Mouse (Mus musculus) spleen, adult 18-20 months (tissue): ENCODE results near the gene Agbl4.

Source experiments
- DNase-seq, 2 experiments: peaks; one replicate each; pipeline ENCODE4 v3.0.0; 2022; ENCODE audit warnings: mixed read lengths in 2 of 2

Gene Agbl4

DNA sequence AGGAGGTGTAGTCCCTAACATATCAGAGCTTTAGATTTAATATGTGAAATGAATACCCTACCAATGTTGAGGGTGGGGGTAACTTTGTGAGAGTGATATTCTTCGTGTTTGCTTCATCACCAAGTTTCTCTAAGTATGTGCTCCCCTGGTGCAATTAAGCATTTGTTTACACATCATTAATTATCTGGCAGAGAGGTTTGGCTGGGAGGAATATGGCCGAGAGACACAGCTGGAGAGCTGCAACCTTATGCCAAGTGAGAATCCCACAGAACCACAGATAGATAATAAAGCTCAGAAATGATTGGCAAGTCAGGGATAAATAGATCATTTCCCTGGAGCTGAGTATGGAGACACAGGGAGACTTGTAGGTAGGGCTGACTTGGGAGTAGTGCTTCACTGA lies 1003.2 kb downstream of the Agbl4 start:
- DNase-seq = no peak

DNA sequence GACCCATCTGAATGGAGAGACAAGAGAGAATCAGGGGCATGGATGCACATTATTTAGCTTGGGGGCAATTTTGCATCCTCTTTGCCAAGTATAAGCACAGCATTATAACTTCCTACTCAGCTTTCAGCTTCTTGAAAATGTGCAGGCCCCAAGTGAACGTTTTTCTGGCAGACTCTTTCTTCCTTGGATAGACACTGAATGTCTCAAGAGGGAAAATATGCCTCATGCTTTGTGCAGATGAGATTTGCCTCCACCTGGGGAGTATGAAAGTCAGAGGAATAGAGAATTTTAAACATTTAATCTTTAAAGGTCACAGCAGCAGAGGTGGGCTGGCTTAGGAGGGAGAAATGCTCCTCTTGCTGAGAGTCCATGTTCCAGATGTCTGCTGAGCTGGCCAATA lies 1005.8 kb downstream of the Agbl4 start:
- no peak for DNase-seq

GRCm38 (mm10) chr4:111410731-111411130 lies 1013.3 kb downstream of the Agbl4 start:
- no peak for DNase-seq

DNA sequence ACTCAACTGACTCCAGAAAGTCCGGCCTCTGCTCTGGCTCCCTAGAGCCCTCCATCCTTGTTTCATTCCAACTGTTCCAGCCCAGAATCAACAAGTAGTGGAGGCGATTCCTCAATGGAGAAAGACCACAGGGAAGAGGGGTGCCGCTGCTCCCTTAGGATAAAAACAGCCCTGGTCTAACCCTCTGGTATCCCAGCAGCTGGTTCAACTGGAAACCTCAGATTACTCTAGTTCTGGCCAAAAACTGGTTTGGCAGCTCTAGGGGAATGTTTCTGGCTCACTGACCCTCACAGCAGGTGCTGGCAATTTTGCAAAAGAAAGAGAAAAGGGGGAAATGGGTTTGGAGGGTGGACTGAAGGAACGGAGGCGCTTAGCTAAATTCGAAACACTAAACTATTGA lies 1016.9 kb downstream of the Agbl4 start:
- no peak for DNase-seq

- peak; percentile 76 to 78 for DNase-seq
Observed at GRCm38 (mm10) chr4:111414818-111415488, 1017.5 kb downstream of the Agbl4 start, which contains the start of gene Bend5. Gene Bend5 (plus strand): TSS chr4:111415006.

GRCm38 (mm10) chr4:111416126-111416525 lies 1018.7 kb downstream of the Agbl4 start:
- no peak for DNase-seq

- DNase-seq = no peak
Observed at GRCm38 (mm10) chr4:111416551-111416950, 1019.1 kb downstream of the Agbl4 start.

- DNase-seq = no peak
Observed at GRCm38 (mm10) chr4:111417716-111418115, 1020.3 kb downstream of the Agbl4 start.

GRCm38 (mm10) chr4:111419476-111419875 lies 1022.0 kb downstream of the Agbl4 start:
- DNase-seq = no peak

GRCm38 (mm10) chr4:111420031-111420430 lies 1022.6 kb downstream of the Agbl4 start:
- DNase-seq = no peak

DNA sequence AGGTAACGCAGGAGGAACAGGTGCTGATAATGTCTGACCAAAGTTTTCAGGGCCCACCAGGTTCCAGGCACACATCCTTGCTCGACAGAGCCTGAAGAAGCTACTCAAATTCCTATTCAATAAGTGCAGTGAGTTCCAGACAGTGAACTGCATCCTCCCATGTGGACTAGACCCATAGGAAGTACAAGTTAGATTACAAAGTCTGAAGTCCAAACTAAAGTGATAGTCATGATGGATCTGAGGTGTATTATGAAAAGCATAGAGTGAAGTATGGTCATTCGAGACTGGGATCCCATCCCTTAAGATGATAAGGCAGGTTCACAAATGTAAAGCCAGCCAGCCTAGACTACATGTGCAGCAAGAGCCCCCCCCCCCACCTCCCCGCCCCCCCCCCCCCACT lies 1023.5 kb downstream of the Agbl4 start:
- DNase-seq = no peak

DNA sequence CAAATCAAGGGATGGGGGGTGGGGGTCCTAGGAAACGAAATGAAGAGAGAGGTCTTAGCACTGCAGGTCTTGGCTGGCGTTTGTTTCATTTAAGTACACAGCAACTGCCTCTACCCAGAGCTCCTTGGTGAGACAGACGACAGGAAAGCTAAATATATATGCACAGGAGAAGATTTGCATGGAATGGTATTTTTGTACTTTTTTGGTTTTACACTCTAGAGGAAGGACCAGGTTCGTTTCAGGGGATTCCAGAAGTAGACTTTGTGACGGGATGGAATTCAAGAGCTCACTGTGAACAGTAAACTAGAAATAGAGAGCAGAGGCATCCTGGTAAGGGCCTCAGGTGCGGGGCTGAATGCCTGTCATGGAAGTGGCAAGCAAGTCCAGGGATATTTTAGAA lies 1024.3 kb downstream of the Agbl4 start:
- DNase-seq = no peak

DNA sequence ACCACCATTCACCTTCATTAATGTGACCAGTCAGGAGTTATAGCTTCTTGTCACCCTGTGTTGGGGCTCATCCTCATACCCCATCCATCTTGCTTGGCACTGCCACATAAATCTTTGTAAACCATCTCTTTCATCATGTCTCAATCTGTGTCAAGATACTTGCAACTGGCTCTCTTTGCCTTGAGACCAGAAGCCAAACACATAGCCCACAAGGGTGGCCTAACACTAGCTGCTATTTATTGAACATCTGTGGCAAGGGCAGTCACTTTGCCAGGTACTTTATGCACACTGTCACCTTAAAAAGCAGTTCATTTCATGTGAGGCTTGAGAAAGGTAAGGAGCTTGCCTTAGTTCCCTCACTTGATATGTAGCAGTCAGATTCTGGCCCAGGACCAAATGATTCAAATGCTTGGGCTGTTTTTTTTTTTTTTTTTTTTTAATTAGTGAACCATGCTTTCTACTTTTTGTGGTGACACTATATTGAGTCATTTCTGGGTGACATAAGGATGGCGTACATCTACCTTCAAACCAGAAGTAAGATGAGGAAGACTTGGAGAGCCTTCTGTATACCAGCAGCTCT lies 1027.0 kb downstream of the Agbl4 start:
- no peak for DNase-seq

GRCm38 (mm10) chr4:111425170-111425569 lies 1027.7 kb downstream of the Agbl4 start:
- no peak for DNase-seq

DNA sequence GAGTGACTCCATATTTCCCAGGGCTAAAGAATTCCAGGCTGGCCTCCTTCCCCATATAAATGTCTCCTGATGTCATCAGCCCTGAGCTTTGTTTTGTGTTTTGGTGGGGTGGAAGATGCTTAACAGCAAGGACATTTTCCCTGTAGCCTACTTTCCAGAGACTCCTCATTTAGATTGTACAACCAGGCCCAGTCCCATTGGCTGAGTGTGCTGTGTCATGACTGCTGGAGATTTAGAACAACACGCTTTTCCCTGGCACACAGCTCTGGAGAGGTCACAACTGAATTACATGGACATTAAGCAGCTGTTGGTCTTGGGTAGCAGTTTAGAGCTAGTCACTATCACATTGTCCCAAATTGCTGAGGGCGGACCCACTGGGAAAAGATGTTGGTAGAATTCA lies 1033.7 kb downstream of the Agbl4 start:
- no peak for DNase-seq

GRCm38 (mm10) chr4:111432013-111432412 lies 1034.6 kb downstream of the Agbl4 start:
- no peak for DNase-seq

DNA sequence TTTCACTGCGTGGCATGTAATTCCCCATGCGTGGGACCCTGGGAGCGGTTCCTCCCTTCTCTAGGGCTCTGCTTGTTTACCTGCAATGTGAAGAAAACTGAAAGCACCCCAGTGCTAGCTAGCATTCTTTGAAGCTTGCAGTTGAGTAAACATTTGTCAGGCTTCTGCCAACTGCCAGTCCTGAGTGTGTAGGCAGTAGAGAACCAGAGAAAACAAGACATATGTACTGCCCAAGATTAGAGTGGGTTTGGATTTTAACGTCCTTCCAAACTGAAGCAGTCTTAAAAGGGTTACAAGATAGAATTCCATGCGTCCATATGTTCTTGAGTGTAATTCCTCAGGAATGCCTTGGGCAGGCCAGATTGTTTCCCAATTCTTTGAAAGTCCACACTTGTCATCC lies 1035.0 kb downstream of the Agbl4 start:
- no peak for DNase-seq

DNA sequence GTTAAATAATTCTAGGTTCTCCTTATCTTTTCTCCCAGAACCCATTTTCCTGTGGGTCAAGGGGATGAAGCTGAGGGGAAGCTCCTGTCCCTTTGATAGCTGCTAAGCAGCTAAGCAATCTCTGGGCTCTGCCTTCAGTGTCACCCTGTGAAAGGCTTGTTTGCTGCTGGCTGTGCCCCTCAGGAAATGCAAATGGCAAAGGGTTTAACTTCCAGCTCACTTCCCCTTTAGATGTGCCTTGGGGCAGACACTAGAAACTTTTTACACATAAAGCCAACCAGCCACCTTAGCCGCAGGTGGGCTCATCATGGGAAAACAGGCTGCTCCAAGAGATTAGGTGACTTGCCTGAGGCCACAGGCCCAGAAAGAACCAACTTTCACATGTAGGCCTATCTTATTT lies 1044.2 kb downstream of the Agbl4 start:
- DNase-seq = peak; percentile 37 to 54

DNA sequence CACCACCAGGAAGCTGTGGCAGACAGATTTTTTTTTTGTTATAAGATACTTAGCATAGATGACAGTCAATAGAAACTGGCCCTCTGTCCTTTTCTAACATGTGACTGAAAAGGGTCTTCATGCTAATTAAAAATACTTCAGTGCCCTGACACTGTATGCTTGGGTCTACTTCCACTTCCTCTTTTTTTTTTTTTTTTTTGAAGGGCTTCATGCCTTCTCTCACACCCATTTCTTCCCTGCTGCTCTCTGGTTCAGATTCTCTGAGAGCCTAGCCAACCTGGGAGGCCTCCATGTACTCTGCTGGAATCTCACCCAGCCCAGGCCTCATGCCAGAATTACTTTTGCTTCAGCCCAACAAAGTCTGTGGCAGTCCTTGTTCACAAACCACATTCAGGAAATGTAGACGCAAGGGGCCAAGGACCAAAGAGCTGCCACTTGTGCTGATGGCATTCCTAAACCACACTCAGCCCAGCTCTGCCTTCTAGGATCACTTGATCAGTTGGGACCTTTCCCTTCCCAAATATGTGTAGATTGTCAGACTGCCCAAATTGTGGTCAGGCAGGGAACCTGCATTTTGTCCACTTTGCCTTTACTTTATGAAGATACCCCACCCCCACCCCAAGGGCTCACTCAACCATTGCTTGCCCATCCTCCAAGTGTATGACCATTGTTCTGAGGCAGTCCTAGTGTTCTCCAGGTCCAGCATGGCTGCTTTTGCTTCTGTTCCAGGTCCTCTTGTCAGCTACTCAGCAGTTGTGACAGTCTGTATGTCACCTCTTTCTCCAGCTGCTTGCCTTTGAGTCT lies 1045.2 kb downstream of the Agbl4 start:
- DNase-seq = peak; percentile 37 to 49

DNA sequence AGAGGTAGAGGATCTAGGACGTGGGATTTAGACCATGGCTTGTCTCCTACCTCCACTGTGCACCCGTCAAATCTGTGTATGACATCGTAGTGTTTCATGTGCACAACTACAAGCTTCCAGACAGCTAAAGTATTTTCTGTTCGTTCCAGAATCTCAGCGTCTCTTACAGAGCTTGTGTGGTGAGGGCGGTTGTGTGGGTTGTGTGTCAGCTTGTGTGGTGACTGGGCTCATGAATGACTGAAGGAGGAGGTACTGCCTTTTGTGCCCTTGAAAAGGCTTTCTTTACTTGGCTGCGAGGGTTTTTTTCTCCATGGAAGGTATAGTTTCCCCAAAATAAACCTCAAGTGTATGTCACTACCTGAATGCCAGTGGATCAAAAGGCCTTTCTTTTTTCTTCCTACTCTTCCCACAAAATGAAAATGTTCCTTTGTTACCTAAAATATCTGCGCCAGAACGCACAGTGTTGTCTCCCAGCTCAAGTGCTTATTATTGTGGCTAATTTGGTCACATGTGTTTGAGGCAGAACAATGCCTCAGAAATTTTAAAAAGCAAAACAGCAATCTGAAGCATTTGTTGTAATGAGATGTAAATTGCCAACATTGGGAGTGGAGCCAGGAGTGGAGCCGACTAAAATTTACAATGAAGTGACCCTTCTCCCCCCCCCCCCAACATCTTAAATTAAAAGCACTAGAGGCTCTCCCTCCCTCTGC lies 1046.6 kb downstream of the Agbl4 start:
- DNase-seq = no peak

- DNase-seq = no peak
Observed at GRCm38 (mm10) chr4:111444616-111445160, 1047.2 kb downstream of the Agbl4 start.

DNA sequence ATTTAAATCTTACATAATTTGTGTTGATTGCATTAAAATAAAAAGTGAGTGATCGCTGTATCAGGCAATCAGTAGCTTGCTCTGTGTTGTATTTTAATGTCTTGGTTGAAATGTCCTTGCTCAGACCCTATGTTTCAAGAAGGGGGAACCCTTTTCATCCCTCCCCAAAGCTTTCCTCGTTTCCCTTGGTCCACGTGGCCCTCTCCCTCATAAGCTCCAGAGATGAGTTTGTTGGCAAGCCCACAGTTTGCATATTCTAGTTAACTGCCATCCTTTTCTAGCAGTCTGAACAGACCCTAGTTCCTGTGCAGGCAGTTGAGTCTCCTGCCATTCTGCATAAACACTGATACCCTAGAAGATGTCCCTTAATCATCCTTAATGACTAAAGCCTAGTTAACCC lies 1050.5 kb downstream of the Agbl4 start:
- DNase-seq = no peak

DNA sequence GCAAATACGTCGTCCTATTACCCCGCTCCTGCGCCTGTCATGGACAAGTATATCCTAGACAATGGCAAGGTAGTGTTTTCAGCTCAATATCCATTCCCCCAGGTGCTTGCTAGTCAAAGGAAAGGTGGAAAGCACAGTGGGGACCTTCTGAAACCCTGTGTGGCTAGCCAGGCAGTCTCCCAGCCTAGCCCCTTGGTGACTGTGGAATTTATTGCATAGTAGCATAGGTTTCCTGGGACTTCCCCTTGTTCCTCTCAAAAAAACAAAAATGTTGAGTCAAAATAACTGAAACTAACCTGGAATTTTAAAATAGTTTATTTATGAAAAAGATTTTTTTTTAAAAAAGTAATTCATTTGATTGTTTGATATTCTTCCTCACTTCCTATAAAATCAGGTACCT lies 1051.1 kb downstream of the Agbl4 start:
- no peak for DNase-seq
